Mouse (Mus musculus) right cerebral cortex, postnatal 14 days (tissue): ENCODE measurements around the gene Gm13306.
"Not testable (repeated sequence)": the region's sequence is repeated elsewhere in the genome, so short reads cannot be mapped to it uniquely, and the experiment has no call there.

Experiments used
- DNase-seq: peaks from one replicate; pipeline ENCODE4 v3.0.0; 2022

Gene Gm13306

GRCm38 (mm10) chr4:42153136-42153535, at the start of gene Gm13306:
Gene Gm13306, plus strand, starts transcription at chr4:42153436.
- DNase-seq = not testable (repeated sequence)

DNA sequence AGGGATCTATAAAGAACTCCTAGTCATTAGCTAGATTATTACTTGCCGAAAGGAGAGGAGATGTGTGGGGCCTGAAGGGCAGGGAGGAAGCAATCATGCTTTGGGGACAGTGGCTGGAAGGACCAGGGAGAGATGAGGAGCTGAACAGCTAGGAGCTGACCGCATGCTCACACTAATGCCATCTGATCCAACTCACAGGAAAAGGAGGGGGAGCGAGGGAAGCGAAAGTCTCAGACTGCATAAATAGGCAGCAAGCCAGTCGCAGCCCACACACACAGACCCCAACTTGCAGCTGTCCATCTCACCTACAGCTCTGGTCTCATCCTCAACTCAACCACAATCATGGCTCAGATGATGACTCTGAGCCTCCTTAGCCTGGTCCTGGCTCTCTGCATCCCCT, 38.7 kb upstream of the Gm13306 start, which contains the start of gene Gm13304:
Gene Gm13304, plus strand, starts transcription at position 301 of the 400 bp plus-strand sequence.
- DNase-seq = not testable (repeated sequence)

- not testable (repeated sequence) for DNase-seq
Observed at GRCm38 (mm10) chr4:42168503-42168902, 15.3 kb downstream of the Gm13306 start, which contains the start of gene Gm13305. Gene Gm13305, minus strand, starts transcription at chr4:42168603.

DNA sequence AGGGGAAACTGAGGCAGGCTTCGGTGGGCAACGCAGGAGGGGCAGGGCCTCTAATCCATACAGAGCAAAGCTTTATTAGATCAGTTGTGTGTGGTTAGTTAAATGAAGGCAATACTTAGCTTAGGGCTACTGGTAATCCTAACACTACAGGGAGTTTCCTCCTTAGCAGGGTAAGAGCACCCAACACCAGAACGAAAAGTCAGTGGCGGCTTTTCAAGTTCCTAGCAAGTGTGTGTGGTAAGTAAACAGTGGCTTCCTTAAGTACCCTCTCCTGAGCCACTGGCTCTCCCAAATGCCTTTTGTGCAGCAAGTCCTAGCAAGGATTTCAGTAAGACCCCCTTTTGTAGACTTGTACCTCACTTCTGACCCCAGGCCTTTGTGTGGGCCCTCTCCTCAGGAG, 25.0 kb downstream of the Gm13306 start:
- DNase-seq = not testable (repeated sequence)

DNA sequence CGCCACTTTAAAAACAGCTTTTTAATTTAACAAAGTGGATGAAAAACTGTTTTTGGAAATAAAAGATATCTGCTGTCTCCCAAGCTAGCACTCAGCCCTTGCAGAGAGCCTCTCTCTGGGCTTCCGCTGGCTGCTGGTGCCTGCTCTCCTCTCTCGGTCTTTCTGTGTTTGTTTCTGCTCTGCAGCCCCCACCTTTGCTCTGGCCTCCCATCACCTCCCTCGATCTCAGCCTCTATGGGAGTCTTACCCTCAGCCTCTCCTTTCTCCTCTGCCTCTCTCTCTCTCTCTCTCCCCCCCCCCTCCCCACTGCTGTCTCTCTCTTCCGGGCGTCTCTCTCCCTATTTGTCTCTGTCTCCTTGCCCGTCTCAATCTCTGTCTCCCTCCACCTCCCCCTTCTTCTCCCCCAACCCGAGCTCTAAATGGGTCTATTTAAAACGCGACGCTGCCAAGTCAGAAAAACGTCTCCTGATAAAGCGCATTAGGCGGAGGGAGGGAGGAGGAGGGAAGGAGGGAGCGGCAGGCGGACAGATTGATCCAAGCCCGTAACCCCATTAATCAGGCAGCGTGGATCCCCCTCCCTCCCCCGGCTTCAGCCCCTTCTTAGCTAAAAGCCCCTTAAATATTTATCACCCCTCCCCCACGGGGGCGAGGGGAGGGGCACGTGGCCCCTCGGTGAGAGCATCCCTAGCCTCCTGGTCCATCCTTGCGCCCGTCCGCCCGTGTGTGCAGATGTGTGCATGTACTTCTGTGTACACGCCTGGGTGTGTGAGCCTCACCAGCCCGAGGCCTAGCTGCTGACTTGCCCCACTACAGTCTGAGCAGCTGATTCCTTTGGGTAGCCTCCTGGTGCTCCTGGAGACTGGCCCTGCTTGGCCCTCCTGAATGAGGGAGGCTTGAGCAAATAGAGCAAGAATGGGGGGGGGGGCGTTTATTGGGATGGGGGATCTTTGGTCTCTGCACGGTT, 30.3 kb downstream of the Gm13306 start:
- not testable (repeated sequence) for DNase-seq

DNA sequence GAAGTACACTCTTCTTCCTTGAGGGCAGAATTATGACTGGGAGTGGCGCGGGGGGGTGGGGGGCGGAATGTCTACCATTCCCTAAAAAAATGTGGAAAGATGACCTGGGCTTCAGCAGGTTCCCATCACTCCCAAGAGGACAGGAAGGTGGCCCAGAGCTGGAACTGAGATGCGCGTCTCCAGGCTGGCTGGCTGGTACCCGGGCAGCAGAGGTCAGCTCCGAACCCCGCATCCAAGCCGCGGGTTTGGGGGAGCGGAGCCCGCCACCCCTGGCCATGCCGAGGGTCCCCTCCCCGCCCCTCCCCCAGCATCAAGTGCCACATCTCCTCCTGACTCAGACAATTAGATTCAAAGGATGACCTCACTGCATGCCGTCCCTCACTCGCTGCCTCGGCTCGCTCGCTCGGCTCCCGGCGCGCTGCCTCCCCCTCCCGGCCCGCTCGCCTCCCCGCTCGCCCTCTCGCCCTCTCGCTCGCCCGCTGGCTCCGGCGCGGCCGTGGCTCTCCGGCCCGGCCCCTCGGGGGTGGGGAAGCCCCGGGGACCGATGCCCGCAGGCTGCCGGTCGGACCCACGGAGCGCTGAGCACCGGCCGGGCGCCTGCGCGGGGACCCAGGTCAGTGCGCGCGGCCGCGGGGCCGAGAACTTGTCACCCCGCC, 31.2 kb downstream of the Gm13306 start:
- DNase-seq = not testable (repeated sequence)

DNA sequence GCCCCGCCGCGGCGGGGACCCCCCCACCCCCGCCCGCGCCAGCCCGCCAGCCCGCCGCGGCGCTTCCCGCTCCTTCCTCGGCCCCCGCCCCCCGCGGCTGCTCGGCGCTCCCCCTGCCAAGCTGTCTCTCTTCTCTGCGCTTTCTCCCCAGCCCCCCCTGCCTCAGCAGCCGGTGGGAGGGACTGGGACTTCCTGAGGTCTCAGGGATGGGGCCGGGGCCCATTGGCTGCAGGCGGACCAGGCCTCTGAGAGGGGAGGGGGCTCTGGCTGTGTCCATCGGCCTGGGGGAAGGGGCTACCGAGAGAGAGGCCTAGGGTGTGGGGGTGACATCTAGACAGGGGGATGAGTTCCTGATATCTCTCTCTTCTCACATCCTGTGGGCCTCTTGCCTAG, 31.7 kb downstream of the Gm13306 start:
- DNase-seq = not testable (repeated sequence)
